Comparison of ENCODE assay signal across 8 mouse cellular contexts in the genomic region with DNA sequence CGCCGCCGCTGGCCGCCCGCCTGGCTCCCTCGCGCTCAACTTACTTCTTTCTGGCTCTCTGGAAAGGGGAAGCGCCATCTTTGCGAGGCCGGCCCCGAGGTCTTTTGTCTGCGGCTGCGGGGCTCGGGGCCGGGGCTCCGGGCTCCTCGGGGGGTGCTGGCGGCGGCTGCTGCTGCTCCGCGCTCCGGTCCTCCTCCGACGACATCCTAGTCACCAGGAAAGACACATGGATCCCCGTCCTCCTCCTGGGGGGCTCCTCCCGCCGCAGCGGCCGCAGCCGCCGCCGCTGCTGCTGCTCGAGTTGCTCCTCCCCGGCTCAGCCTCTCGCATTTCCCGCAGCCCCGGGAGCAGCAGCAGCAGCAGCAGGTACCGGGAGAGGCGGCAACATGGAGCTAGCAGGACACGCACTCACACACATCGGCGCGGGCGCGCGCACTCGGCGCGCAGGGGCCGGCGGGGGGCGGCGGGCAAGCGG. TPM values are rescaled to one million over a fixed set of nuclear protein-coding genes. Genes with fewer than 3 reads are reported as not detected.
A peak's percentile ranks its signal among the peaks of the same experiment; 100 is the strongest.
DNase-seq lines count a peak whose midpoint lies in the region.

TSS of gene Kmt2c (minus strand) at position 438 of the 475 bp plus-strand sequence.

- no peaks in the 10 kb centered on the region for H3K36me3 ChIP-seq in macrophage (ENCODE audit: inconsistent target)

- peak within 1 kb of the TSS; percentile 70 for H3K27ac ChIP-seq in macrophage

- peak within 1 kb of the TSS; percentile 70 for H3K4me3 ChIP-seq in macrophage (ENCODE audit: inconsistent target)

- DNase-seq in embryo, embryonic 10 days (ENCODE audit: low spot score), result peak; percentile 73
- DNase-seq in embryo, embryonic 10.5 days (ENCODE audit: low spot score), result no peak
- peak; percentile 74 for DNase-seq in cerebellum, adult 11 months
- peak; percentile 72 for DNase-seq in forelimb bud, embryonic 11.5 days (ENCODE audit: low read depth, low spot score)
- peak; percentile 58 to 84 for DNase-seq in heart, postnatal 36 days
- peak; percentile 56 for DNase-seq in left cerebral cortex, adult 11 months (ENCODE audit: low spot score)
- DNase-seq in right cerebral cortex, postnatal 25 days, result peak; percentile 82

- under 1% methylated on average over 49 of the region's 54 CpGs for WGBS in macrophage (ENCODE audit: missing documents)

- intact Hi-C loops in heart, postnatal 36 days (cut with DNase I), result loop anchor here (5.0 kb wide), 1 partner anchor 76 kb away; no protein-coding TSS in a partner anchor

- peaks cover 43% of the 10 kb centered on the region for H3K79me2 ChIP-seq in macrophage (ENCODE audit: inconsistent target)

RNA-seq across cellular contexts. Expression of gene Kmt2c, which starts in this region (rescaled TPM):
- 10 to 100 TPM; 43.6 to 46.0 TPM for total RNA-seq in heart, postnatal 36 days (2021)
- 100 to 1,000 TPM in 25 of 26 experiments, 10 to 100 TPM in 1; 74.6 to 347 (median 272) TPM for total RNA-seq in macrophage (2018; cell fraction: chromatin; rRNA removed)
- 10 to 100 TPM; 22.4 to 50.1 (median 37.7) TPM for total RNA-seq in macrophage (2018; cell fraction: cytosol; rRNA removed)
- total RNA-seq in macrophage (2018; cell fraction: nucleus; rRNA removed), result 100 to 1,000 TPM in 21 of 26 experiments, 10 to 100 TPM in 5; 56.0 to 218 (median 144) TPM
- 16.9 to 19.3 TPM (median 18.9 TPM) in 3 replicates for polyA plus RNA-seq in macrophage (2018)
